Mouse (Mus musculus) layer of hippocampus, adult 9-10 months (tissue): ENCODE data around the gene Grik1.

ENCODE experiments used
- DNase-seq: peaks from one replicate; pipeline ENCODE4 v3.0.0; 2022; ENCODE audit warnings: low spot score

The Grik1 gene

GRCm38 (mm10) chr16:87957449-87957848 lies 332.6 kb downstream of the Grik1 start:
- no peak for DNase-seq

GRCm38 (mm10) chr16:87956178-87956577 lies 333.9 kb downstream of the Grik1 start:
- no peak for DNase-seq

GRCm38 (mm10) chr16:87954715-87955441 lies 335.2 kb downstream of the Grik1 start:
- DNase-seq: no peak

- DNase-seq: no peak
Measured at GRCm38 (mm10) chr16:87953176-87953575, 336.9 kb downstream of the Grik1 start.

- DNase-seq: no peak
Measured at GRCm38 (mm10) chr16:87949881-87950280, 340.2 kb downstream of the Grik1 start.

GRCm38 (mm10) chr16:87948122-87948521 lies 341.9 kb downstream of the Grik1 start:
- no peak for DNase-seq

GRCm38 (mm10) chr16:87944318-87944717 lies 345.7 kb downstream of the Grik1 start:
- no peak for DNase-seq

- DNase-seq: no peak
Measured at GRCm38 (mm10) chr16:87942103-87942865, 347.8 kb downstream of the Grik1 start.

GRCm38 (mm10) chr16:87934685-87935084 lies 355.4 kb downstream of the Grik1 start:
- DNase-seq: no peak

GRCm38 (mm10) chr16:87931358-87931757 lies 358.7 kb downstream of the Grik1 start:
- DNase-seq: no peak

- no peak for DNase-seq
Measured at GRCm38 (mm10) chr16:87930519-87930918, 359.5 kb downstream of the Grik1 start.

GRCm38 (mm10) chr16:87928671-87929070 lies 361.4 kb downstream of the Grik1 start:
- no peak for DNase-seq

- DNase-seq: no peak
Measured at GRCm38 (mm10) chr16:87917897-87918296, 372.2 kb downstream of the Grik1 start.

- DNase-seq: no peak
Measured at GRCm38 (mm10) chr16:87917157-87917546, 372.9 kb downstream of the Grik1 start.

GRCm38 (mm10) chr16:87916209-87917156 lies 373.6 kb downstream of the Grik1 start:
- no peak for DNase-seq

GRCm38 (mm10) chr16:87915156-87915555 lies 374.9 kb downstream of the Grik1 start:
- DNase-seq: no peak

GRCm38 (mm10) chr16:87913781-87914180 lies 376.3 kb downstream of the Grik1 start:
- DNase-seq: no peak

- DNase-seq: no peak
Measured at GRCm38 (mm10) chr16:87911201-87911600, 378.9 kb downstream of the Grik1 start.

GRCm38 (mm10) chr16:87902049-87902448 lies 388.0 kb downstream of the Grik1 start:
- no peak for DNase-seq

- DNase-seq: no peak
Measured at GRCm38 (mm10) chr16:87901189-87901588, 388.9 kb downstream of the Grik1 start.

GRCm38 (mm10) chr16:87875927-87876326 lies 414.1 kb downstream of the Grik1 start:
- DNase-seq: no peak

- DNase-seq: no peak
Measured at GRCm38 (mm10) chr16:87864526-87864925, 425.5 kb downstream of the Grik1 start.
